Mouse (Mus musculus) testis, adult 2 months (tissue): ENCODE results near the gene Slc35e3. TPM values are rescaled to one million over a fixed set of nuclear protein-coding genes. Genes with fewer than 3 reads are reported as not detected.

ENCODE experiments used
- H3K27ac ChIP-seq: fragments of 200-500 bp; 2 replicates; pipeline ENCODE4 v1.5.1; 2012; ENCODE audit warnings: low read depth, low read length; ENCODE audit not compliant: control insufficient read depth, insufficient read depth
- H3K27me3 ChIP-seq: fragments of 200-500 bp; 2 replicates; pipeline ENCODE4 v1.6.1; 2012; ENCODE audit warnings: mild to moderate bottlenecking, low read length, moderate library complexity; ENCODE audit not compliant: control insufficient read depth, insufficient read depth
- H3K36me3 ChIP-seq: fragments of 200-500 bp; 2 replicates; pipeline ENCODE4 v1.6.1; 2012; ENCODE audit warnings: mild to moderate bottlenecking, low read length; ENCODE audit not compliant: control insufficient read depth, insufficient read depth
- H3K4me1 ChIP-seq: fragments of 200-500 bp; 2 replicates; pipeline ENCODE4 v1.6.1; 2012; ENCODE audit warnings: low read length; ENCODE audit not compliant: control insufficient read depth, insufficient read depth
- H3K4me3 ChIP-seq: fragments of 200-500 bp; 2 replicates; pipeline ENCODE4 v1.5.1; 2012; ENCODE audit warnings: low read depth, mild to moderate bottlenecking, low read length, moderate library complexity, mixed read lengths; ENCODE audit not compliant: control insufficient read depth
- CTCF ChIP-seq: fragments of 200-500 bp; IDR thresholded peaks from 2 replicates; pipeline ENCODE4 v1.5.1; 2012; ENCODE audit warnings: low read depth, mild to moderate bottlenecking, inconsistent platforms, low read length, moderate library complexity; ENCODE audit not compliant: control insufficient read depth, insufficient read depth, insufficient replicate concordance
- POLR2A ChIP-seq: fragments of 200-500 bp; IDR thresholded peaks from 2 replicates; pipeline ENCODE4 v1.6.1; 2012; ENCODE audit warnings: low read depth, mild to moderate bottlenecking, inconsistent platforms, low read length, moderate library complexity; ENCODE audit not compliant: control insufficient read depth
- polyA plus RNA-seq: library from polyadenylated mRNA; depleted of rRNA; stranded (reverse); fragments of >200 nt; gene quantifications from 2 replicates; pipeline ENCODE4 v1.2.3, GENCODE M21; 2012

Gene Slc35e3
- polyA plus RNA-seq, 1 experiment: 2.7 TPM

- H3K36me3 ChIP-seq: peaks cover 3% of the 10 kb centered on the region
Observed at GRCm38 (mm10) chr10:117765116-117765894, 19.1 kb upstream of the Slc35e3 start.

GRCm38 (mm10) chr10:117764598-117764997 is 18.4 kb upstream of the Slc35e3 start:
- Histone ChIP-seq H3K27ac (no peak overlapping the region), H3K36me3 (peaks cover 4% of the 10 kb centered on the region), H3K4me1 (no peaks in the 10 kb centered on the region), H3K4me3 (no peak overlapping the region), H3K27me3 (no peaks in the 10 kb centered on the region)
- TF ChIP-seq CTCF (no peak), POLR2A (no peak)

More at GRCm38 (mm10) chr10:117765116-117765894, 19.1 kb upstream of the Slc35e3 start:
- Histone ChIP-seq H3K4me1 (no peaks in the 10 kb centered on the region), H3K27ac (no peak overlapping the region), H3K4me3 (no peak overlapping the region), H3K27me3 (no peaks in the 10 kb centered on the region)
- TF ChIP-seq CTCF (no peak), POLR2A (no peak)

GRCm38 (mm10) chr10:117763588-117764190 is 17.5 kb upstream of the Slc35e3 start:
- no peaks in the 10 kb centered on the region for H3K27me3 ChIP-seq
- TF ChIP-seq POLR2A (no peak), CTCF (no peak)
- no peak overlapping the region for H3K27ac ChIP-seq
- H3K36me3 ChIP-seq: peaks cover 7% of the 10 kb centered on the region
- no peaks in the 10 kb centered on the region for H3K4me1 ChIP-seq
- H3K4me3 ChIP-seq: no peak overlapping the region

GRCm38 (mm10) chr10:117762966-117763365 is 16.8 kb upstream of the Slc35e3 start:
- Histone ChIP-seq H3K36me3 (peaks cover 8% of the 10 kb centered on the region), H3K4me1 (no peaks in the 10 kb centered on the region), H3K27me3 (no peaks in the 10 kb centered on the region), H3K27ac (no peak overlapping the region), H3K4me3 (no peak overlapping the region)
- TF ChIP-seq POLR2A: no peak
- TF ChIP-seq CTCF: no peak

- Histone ChIP-seq H3K4me3 (no peak overlapping the region), H3K36me3 (peaks cover 10% of the 10 kb centered on the region), H3K27me3 (no peaks in the 10 kb centered on the region), H3K27ac (no peak overlapping the region), H3K4me1 (no peaks in the 10 kb centered on the region)
- TF ChIP-seq POLR2A: no peak
- TF ChIP-seq CTCF: no peak
Observed at GRCm38 (mm10) chr10:117762281-117762830, 16.2 kb upstream of the Slc35e3 start.

- Histone ChIP-seq H3K36me3 (peaks cover 12% of the 10 kb centered on the region), H3K4me3 (no peak overlapping the region), H3K4me1 (no peaks in the 10 kb centered on the region), H3K27ac (no peak overlapping the region), H3K27me3 (no peaks in the 10 kb centered on the region)
- no peak for TF ChIP-seq POLR2A
- TF ChIP-seq CTCF: no peak
Observed at GRCm38 (mm10) chr10:117761551-117761950, 15.4 kb upstream of the Slc35e3 start.

- Histone ChIP-seq H3K36me3 (peaks cover 12% of the 10 kb centered on the region), H3K27ac (no peak overlapping the region), H3K4me1 (no peaks in the 10 kb centered on the region), H3K27me3 (no peaks in the 10 kb centered on the region), H3K4me3 (no peak overlapping the region)
- TF ChIP-seq CTCF (no peak), POLR2A (no peak)
Observed at GRCm38 (mm10) chr10:117760831-117761335, 14.7 kb upstream of the Slc35e3 start.
